Mouse (Mus musculus): Measurements from ENCODE around the gene Prrc2b.
A peak's percentile ranks its signal among the peaks of the same experiment; 100 is the strongest.

Prrc2b gene

GRCm38 (mm10) chr2:32137667-32138266 lies 13.1 kb upstream of the Prrc2b start:
- DNase-seq (ENCODE audit: low spot score): peak; percentile 97

GRCm38 (mm10) chr2:32139377-32139776 lies 11.5 kb upstream of the Prrc2b start:
- no peak for DNase-seq (ENCODE audit: low spot score)

GRCm38 (mm10) chr2:32140498-32140934 lies 10.4 kb upstream of the Prrc2b start:
- DNase-seq (ENCODE audit: low spot score): peak; percentile 64

- no peak for DNase-seq (ENCODE audit: low spot score)
Observed at GRCm38 (mm10) chr2:32141602-32142001, 9.3 kb upstream of the Prrc2b start.

- DNase-seq (ENCODE audit: low spot score): no peak
Observed at GRCm38 (mm10) chr2:32142368-32142767, 8.5 kb upstream of the Prrc2b start.

- DNase-seq (ENCODE audit: low spot score): no peak
Observed at GRCm38 (mm10) chr2:32144633-32145032, 6.2 kb upstream of the Prrc2b start.

- no peak for DNase-seq (ENCODE audit: low spot score)
Observed at GRCm38 (mm10) chr2:32146617-32147162, 4.2 kb upstream of the Prrc2b start.

GRCm38 (mm10) chr2:32150135-32150534 lies 747 bp upstream of the Prrc2b start:
- no peak for DNase-seq (ENCODE audit: low spot score)

- DNase-seq (ENCODE audit: low spot score): no peak
Observed at GRCm38 (mm10) chr2:32150562-32150923, 339 bp upstream of the Prrc2b start.

- DNase-seq (ENCODE audit: low spot score): no peak
Observed at GRCm38 (mm10) chr2:32151660-32152366, 931 bp downstream of the Prrc2b start.

- no peak for DNase-seq (ENCODE audit: low spot score)
Observed at GRCm38 (mm10) chr2:32152367-32153034, 1.6 kb downstream of the Prrc2b start.

GRCm38 (mm10) chr2:32153041-32153790 lies 2.3 kb downstream of the Prrc2b start:
- DNase-seq (ENCODE audit: low spot score): no peak

GRCm38 (mm10) chr2:32153791-32154119 lies 2.9 kb downstream of the Prrc2b start:
- DNase-seq (ENCODE audit: low spot score): no peak

- DNase-seq (ENCODE audit: low spot score): no peak
Observed at GRCm38 (mm10) chr2:32154334-32154997, 3.6 kb downstream of the Prrc2b start.

- DNase-seq (ENCODE audit: low spot score): no peak
Observed at GRCm38 (mm10) chr2:32154998-32155541, 4.2 kb downstream of the Prrc2b start.

GRCm38 (mm10) chr2:32155614-32156013 lies 4.7 kb downstream of the Prrc2b start:
- DNase-seq (ENCODE audit: low spot score): no peak

GRCm38 (mm10) chr2:32156645-32157044 lies 5.8 kb downstream of the Prrc2b start:
- no peak for DNase-seq (ENCODE audit: low spot score)

- no peak for DNase-seq (ENCODE audit: low spot score)
Observed at GRCm38 (mm10) chr2:32157328-32157727, 6.4 kb downstream of the Prrc2b start.

- DNase-seq (ENCODE audit: low spot score): no peak
Observed at GRCm38 (mm10) chr2:32158616-32159239, 7.8 kb downstream of the Prrc2b start.

- no peak for DNase-seq (ENCODE audit: low spot score)
Observed at GRCm38 (mm10) chr2:32160525-32160924, 9.6 kb downstream of the Prrc2b start.

- no peak for DNase-seq (ENCODE audit: low spot score)
Observed at GRCm38 (mm10) chr2:32160967-32161366, 10.1 kb downstream of the Prrc2b start.
